Mouse (Mus musculus): Measurements from ENCODE around the gene Opa1. TPM values are rescaled to one million over a fixed set of nuclear protein-coding genes. Genes with fewer than 3 reads are reported as not detected.

The Opa1 gene
- polyA plus RNA-seq, 1 experiment from 2014 or later, result 37.2 TPM

DNA sequence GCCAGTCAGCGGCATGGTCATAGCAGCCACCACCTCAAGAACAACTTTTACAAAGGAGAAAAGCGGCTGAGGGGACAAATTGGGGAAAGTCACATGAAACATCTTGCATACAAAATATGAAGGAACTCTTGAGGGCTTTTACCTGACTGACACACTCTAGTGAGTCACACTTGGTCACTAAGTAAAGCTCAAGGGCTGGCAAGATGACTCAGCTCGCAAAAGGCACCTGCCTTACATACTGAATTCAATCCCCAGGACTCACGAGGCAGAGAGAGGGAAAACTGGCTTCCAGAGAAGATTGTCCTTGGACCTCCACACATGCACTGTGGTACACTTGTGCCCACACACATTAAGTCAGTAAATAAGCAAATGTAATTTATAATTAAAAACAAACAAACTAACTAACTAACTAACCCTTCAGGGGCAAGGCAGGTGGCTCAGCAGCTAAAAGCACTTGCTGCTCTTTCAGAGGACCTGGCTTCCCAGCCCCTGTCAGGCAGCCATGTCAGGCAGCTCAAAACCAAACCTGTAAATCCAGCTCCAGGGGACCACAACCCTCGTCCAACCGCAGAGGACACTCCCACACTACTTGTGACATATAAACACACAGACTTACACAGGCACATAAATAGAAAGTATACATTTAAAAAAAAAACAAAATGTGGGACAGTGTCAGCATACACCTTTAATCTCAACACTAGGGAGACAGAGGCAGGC, 84.1 kb downstream of the Opa1 start:
- WGBS, result 68% methylated on average over 6 of the region's 6 CpGs
- Histone ChIP-seq H3K4me3 (ENCODE audit: low read length) (no peak overlapping the region), H3K27ac (ENCODE audit: low read length) (no peak overlapping the region)

DNA sequence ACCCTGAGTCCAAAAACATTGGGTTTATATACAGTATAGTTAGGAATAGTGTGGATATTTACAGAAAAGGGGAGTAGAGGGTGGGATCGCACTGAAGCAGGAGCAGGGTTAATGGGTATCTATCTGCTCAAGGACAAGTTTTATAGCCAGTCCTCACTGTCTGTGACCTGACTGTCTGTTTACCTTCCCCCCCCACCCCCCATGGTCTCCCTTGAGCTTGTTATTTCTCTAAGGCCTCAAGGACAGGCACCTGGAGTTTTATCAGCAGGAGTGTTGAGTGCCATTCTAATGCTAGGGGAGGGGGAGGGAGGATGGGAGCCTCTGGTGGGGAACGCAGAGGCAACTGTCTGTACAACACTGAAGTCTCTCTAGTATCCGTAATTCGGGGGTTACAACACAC, 85.3 kb downstream of the Opa1 start:
- Histone ChIP-seq H3K9ac (ENCODE audit: low read depth, low read length) (no peak overlapping the region), H3K4me3 (ENCODE audit: low read length) (no peak overlapping the region), H3K27ac (ENCODE audit: low read length) (no peak overlapping the region), H3K4me2 (ENCODE audit: low read depth, low read length) (no peak overlapping the region), H3K27me3 (replicated peaks; ENCODE audit: control insufficient read depth, insufficient read depth, low read length) (no peaks in the 10 kb centered on the region), H3K9me3 (ENCODE audit: control insufficient read depth, low read length) (no peaks in the 10 kb centered on the region), H3K36me3 (ENCODE audit: control insufficient read depth, insufficient read depth, low read length) (no peaks in the 10 kb centered on the region), H3K4me1 (ENCODE audit: control insufficient read depth, insufficient read depth, low read length) (no peaks in the 10 kb centered on the region)
- ATAC-seq, result peak; percentile 67
- 44% methylated on average over 4 of the region's 4 CpGs for WGBS

More for the DNA sequence above, 84.1 kb downstream of the Opa1 start:
- ATAC-seq, result 0 out of 2 replicates have a peak, but pooled peaks have one; percentile 22
- Histone ChIP-seq H3K9me3 (ENCODE audit: control insufficient read depth, low read length) (no peaks in the 10 kb centered on the region), H3K36me3 (ENCODE audit: control insufficient read depth, insufficient read depth, low read length) (no peaks in the 10 kb centered on the region), H3K4me1 (ENCODE audit: control insufficient read depth, insufficient read depth, low read length) (no peaks in the 10 kb centered on the region), H3K4me2 (ENCODE audit: low read depth, low read length) (no peak overlapping the region), H3K27me3 (replicated peaks; ENCODE audit: control insufficient read depth, insufficient read depth, low read length) (no peaks in the 10 kb centered on the region), H3K9ac (ENCODE audit: low read depth, low read length) (no peak overlapping the region)

DNA sequence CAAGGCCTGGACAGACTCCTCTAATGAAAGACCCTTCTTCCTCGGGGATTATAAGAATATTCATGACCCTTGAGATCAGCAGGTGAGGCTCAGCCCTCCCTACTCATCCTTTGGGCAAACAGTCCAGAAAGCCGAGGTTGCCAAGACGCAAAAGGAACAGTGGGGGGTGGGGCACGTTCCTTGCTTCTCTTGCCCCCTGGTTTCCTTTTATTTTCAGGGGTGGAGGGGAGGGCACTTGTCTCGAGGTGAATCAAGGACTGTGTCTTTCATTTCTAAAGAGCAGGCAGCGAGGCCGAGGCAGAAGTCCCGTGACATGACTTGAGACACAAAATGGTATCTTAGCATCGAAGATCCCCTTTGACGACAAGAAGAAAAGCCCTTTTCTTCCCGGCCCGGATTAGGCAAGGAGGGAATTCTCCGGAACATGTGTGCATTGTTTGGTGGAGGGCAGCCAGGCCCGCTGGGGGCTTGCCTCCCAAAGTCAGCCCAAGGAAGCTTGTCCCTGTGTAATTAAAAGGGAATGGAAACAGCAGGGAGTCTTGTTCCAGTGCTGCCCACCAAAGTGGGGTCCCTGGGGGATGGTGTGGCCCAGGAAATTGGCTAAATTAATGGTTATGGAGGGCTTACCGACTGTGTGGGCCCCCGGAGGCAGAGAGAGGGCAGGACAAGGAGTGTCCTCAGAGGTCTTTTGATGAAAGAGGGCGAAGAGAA, 88.0 kb downstream of the Opa1 start:
- H3K4me2 ChIP-seq (ENCODE audit: low read depth, low read length), result no peak overlapping the region
- no peaks in the 10 kb centered on the region for H3K9me3 ChIP-seq (ENCODE audit: control insufficient read depth, low read length)
- no peaks in the 10 kb centered on the region for H3K36me3 ChIP-seq (ENCODE audit: control insufficient read depth, insufficient read depth, low read length)
- no peak overlapping the region for H3K9ac ChIP-seq (ENCODE audit: low read depth, low read length)
- no peaks in the 10 kb centered on the region for H3K27me3 ChIP-seq (replicated peaks; ENCODE audit: control insufficient read depth, insufficient read depth, low read length)
- no peak overlapping the region for H3K4me3 ChIP-seq (ENCODE audit: low read length)
- 39% methylated on average over 17 of the region's 17 CpGs for WGBS
- no peak overlapping the region for H3K27ac ChIP-seq (ENCODE audit: low read length)
- no peak for ATAC-seq
- no peaks in the 10 kb centered on the region for H3K4me1 ChIP-seq (ENCODE audit: control insufficient read depth, insufficient read depth, low read length)

DNA sequence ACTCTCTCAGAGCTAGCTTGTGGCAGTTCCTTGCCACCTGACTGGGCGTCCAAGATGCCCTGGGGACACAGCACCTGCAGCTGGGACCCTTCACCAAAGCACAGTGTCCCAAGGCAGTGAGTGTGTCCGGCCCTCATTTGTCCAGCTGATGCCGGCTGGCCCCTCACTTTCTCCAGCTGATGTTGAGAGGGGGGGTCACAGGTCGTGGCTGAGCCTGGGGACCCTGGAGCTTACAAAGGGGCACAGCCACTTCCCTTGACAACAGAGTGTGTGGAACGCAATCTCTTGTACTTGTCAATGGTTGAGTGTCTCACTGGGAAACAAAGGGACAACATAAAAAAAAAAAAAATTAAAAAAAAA, 88.5 kb downstream of the Opa1 start:
- Histone ChIP-seq H3K27ac (ENCODE audit: low read length) (no peak overlapping the region), H3K9me3 (ENCODE audit: control insufficient read depth, low read length) (no peaks in the 10 kb centered on the region), H3K9ac (ENCODE audit: low read depth, low read length) (no peak overlapping the region), H3K27me3 (replicated peaks; ENCODE audit: control insufficient read depth, insufficient read depth, low read length) (no peaks in the 10 kb centered on the region), H3K36me3 (ENCODE audit: control insufficient read depth, insufficient read depth, low read length) (no peaks in the 10 kb centered on the region), H3K4me3 (ENCODE audit: low read length) (no peak overlapping the region), H3K4me2 (ENCODE audit: low read depth, low read length) (no peak overlapping the region), H3K4me1 (ENCODE audit: control insufficient read depth, insufficient read depth, low read length) (no peaks in the 10 kb centered on the region)
- no peak for ATAC-seq
- WGBS, result 64% methylated on average over 5 of the region's 5 CpGs

DNA sequence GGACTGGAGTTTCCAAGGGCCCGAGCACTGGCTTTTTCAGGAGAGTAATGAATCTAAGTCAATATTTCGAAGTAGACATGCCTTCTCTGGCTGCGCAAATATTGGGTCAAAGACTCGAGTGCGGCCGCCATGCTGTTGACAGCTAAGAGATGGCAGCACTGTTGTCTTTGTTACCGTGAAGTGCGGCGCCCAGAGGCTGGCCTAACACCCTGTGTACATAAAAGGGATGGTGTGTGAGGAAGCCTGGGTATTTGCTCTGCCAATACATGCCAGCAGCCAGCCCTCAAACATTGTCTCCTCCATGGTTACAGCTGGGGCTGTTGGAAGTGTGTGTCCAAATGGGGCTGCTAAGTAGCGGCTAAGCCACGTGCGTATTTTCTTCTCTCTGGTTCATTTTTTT, 89.3 kb downstream of the Opa1 start:
- H3K9ac ChIP-seq (ENCODE audit: low read depth, low read length), result no peak overlapping the region
- no peak for ATAC-seq
- H3K4me1 ChIP-seq (ENCODE audit: control insufficient read depth, insufficient read depth, low read length), result no peaks in the 10 kb centered on the region
- H3K27ac ChIP-seq (ENCODE audit: low read length), result no peak overlapping the region
- no peaks in the 10 kb centered on the region for H3K36me3 ChIP-seq (ENCODE audit: control insufficient read depth, insufficient read depth, low read length)
- H3K4me2 ChIP-seq (ENCODE audit: low read depth, low read length), result no peak overlapping the region
- WGBS, result 76% methylated on average over 12 of the region's 12 CpGs
- no peak overlapping the region for H3K4me3 ChIP-seq (ENCODE audit: low read length)
- H3K27me3 ChIP-seq (replicated peaks; ENCODE audit: control insufficient read depth, insufficient read depth, low read length), result no peaks in the 10 kb centered on the region
- no peaks in the 10 kb centered on the region for H3K9me3 ChIP-seq (ENCODE audit: control insufficient read depth, low read length)

DNA sequence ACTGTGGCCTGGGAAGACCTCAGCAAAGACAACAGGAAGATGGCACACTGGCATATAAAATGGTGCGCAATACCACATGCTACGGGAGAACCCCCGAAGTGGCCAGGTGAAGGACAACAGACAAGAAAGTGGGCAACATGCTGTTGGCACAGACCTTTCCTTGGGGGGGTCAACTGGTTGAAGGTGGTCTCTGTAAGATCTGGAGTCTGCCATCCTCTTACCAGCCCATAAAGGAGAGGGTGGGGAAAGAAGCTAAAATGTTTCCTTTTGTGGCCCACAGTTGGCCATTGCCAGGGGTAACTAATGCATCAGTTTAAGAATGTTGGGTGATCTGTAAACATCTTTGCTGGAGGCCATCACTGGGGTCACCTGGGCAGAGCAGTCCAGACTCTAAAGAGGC, 91.7 kb downstream of the Opa1 start:
- no peaks in the 10 kb centered on the region for H3K27me3 ChIP-seq (replicated peaks; ENCODE audit: control insufficient read depth, insufficient read depth, low read length)
- H3K4me3 ChIP-seq (ENCODE audit: low read length), result no peak overlapping the region
- no peak overlapping the region for H3K27ac ChIP-seq (ENCODE audit: low read length)
- no peaks in the 10 kb centered on the region for H3K9me3 ChIP-seq (ENCODE audit: control insufficient read depth, low read length)
- no peak overlapping the region for H3K9ac ChIP-seq (ENCODE audit: low read depth, low read length)
- H3K4me1 ChIP-seq (ENCODE audit: control insufficient read depth, insufficient read depth, low read length), result no peaks in the 10 kb centered on the region
- no peak overlapping the region for H3K4me2 ChIP-seq (ENCODE audit: low read depth, low read length)
- ATAC-seq, result no peak
- no peaks in the 10 kb centered on the region for H3K36me3 ChIP-seq (ENCODE audit: control insufficient read depth, insufficient read depth, low read length)
- 98% methylated on average over 3 of the region's 3 CpGs for WGBS

DNA sequence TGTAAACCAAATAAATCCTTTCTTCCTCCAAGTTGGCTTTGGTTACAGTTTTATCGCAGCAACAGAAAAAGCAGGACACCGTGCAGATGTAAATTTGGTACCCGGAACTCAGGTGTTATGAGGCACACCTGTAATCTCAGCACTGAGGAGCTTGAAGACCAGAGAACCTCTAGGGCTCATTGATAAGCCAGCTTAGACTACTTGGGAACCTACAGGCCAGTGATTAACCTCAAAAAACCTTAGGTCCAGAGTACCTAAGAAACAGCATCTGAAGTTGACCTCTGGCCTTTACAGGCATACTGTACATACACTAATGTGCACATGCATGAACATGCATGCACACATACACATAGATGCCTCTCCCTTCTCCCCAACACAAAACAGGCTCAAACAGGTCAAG, 94.1 kb downstream of the Opa1 start:
- 84% methylated on average over 3 of the region's 3 CpGs for WGBS
- ATAC-seq, result no peak
- Histone ChIP-seq H3K4me2 (ENCODE audit: low read depth, low read length) (no peak overlapping the region), H3K27me3 (replicated peaks; ENCODE audit: control insufficient read depth, insufficient read depth, low read length) (no peaks in the 10 kb centered on the region), H3K4me1 (ENCODE audit: control insufficient read depth, insufficient read depth, low read length) (no peaks in the 10 kb centered on the region), H3K36me3 (ENCODE audit: control insufficient read depth, insufficient read depth, low read length) (no peaks in the 10 kb centered on the region), H3K9me3 (ENCODE audit: control insufficient read depth, low read length) (no peaks in the 10 kb centered on the region), H3K4me3 (ENCODE audit: low read length) (no peak overlapping the region), H3K27ac (ENCODE audit: low read length) (no peak overlapping the region), H3K9ac (ENCODE audit: low read depth, low read length) (no peak overlapping the region)

DNA sequence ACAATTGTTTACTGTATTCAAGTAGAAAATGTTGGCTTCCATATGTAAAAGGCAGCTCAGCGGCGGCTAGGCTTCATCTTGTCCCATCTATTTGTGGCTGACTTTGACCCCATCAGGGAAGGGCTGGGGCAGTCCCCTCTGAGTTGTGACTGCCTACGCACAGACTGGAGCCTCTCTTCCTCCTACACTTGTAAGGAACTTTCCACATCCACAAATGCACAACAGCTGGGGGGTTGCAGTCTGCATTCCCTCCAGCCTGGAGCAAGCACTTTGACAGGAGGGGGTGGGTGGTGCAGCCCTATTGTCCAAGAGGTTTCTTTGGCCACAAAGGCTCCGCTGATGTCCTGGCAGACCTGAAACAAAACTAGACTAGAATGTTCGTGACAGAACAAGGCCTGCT, 100.5 kb downstream of the Opa1 start:
- no peaks in the 10 kb centered on the region for H3K36me3 ChIP-seq (ENCODE audit: control insufficient read depth, insufficient read depth, low read length)
- no peak for ATAC-seq
- 63% methylated on average over 5 of the region's 5 CpGs for WGBS
- no peak overlapping the region for H3K9ac ChIP-seq (ENCODE audit: low read depth, low read length)
- no peaks in the 10 kb centered on the region for H3K27me3 ChIP-seq (replicated peaks; ENCODE audit: control insufficient read depth, insufficient read depth, low read length)
- H3K4me1 ChIP-seq (ENCODE audit: control insufficient read depth, insufficient read depth, low read length), result peaks cover 9% of the 10 kb centered on the region
- H3K9me3 ChIP-seq (ENCODE audit: control insufficient read depth, low read length), result no peaks in the 10 kb centered on the region
- no peak overlapping the region for H3K4me3 ChIP-seq (ENCODE audit: low read length)
- no peak overlapping the region for H3K27ac ChIP-seq (ENCODE audit: low read length)
- no peak overlapping the region for H3K4me2 ChIP-seq (ENCODE audit: low read depth, low read length)

DNA sequence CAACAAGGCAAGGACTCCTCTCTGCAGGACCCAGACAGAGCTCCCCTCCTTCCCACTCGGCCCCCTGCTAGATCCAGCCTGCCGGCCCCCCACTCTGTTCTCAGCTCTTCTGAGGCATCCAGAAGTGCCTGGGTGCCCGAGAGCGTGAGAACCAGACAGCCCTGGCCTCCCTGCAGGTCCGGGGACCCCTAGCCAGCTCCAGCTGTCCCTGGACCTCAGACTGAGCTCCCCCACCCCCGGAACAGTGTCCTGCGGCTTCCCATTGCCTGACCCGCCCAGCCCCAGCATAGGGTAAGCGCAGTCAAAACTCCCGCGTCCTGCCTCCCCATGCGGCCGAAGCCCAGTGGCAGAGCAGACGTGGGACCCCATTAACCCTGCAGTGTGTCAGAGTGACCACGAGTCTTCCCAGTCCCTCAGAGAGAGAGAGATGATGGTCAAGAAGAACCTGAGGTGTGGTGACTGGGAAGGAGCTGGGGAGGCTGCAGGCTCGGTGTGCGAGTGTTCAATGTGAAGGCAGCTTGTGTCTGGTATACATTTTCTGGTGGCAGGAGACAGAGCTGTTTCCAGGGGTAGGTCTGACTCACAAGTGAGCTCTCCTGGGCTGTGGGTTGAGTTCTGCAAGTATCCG, 101.5 kb downstream of the Opa1 start:
- Histone ChIP-seq H3K27me3 (replicated peaks; ENCODE audit: control insufficient read depth, insufficient read depth, low read length) (no peaks in the 10 kb centered on the region), H3K9ac (ENCODE audit: low read depth, low read length) (no peak overlapping the region), H3K36me3 (ENCODE audit: control insufficient read depth, insufficient read depth, low read length) (no peaks in the 10 kb centered on the region), H3K4me1 (ENCODE audit: control insufficient read depth, insufficient read depth, low read length) (peaks cover 9% of the 10 kb centered on the region), H3K4me3 (ENCODE audit: low read length) (no peak overlapping the region), H3K4me2 (ENCODE audit: low read depth, low read length) (no peak overlapping the region), H3K27ac (ENCODE audit: low read length) (no peak overlapping the region), H3K9me3 (ENCODE audit: control insufficient read depth, low read length) (no peaks in the 10 kb centered on the region)
- WGBS, result 76% methylated on average over 18 of the region's 18 CpGs
- ATAC-seq, result no peak
